Mouse (Mus musculus): ENCODE results near the gene Ilk.

Ilk gene

GRCm38 (mm10) chr7:105784556-105784955, 48.2 kb downstream of the Ilk start:
- no peak for DNase-seq (ENCODE audit: low read depth, low spot score)

- no peak for DNase-seq (ENCODE audit: low read depth, low spot score)
These were observed 50.3 kb downstream of the Ilk start for GRCm38 (mm10) chr7:105786506-105787284.

GRCm38 (mm10) chr7:105787285-105788140, 51.1 kb downstream of the Ilk start, which contains the start of gene Dchs1:
Gene Dchs1, minus strand, starts transcription at chr7:105787654.
- DNase-seq (ENCODE audit: low read depth, low spot score) = no peak

- no peak for DNase-seq (ENCODE audit: low read depth, low spot score)
These were observed 54.8 kb downstream of the Ilk start for GRCm38 (mm10) chr7:105791147-105791546.
